Comparison of ENCODE assay signal across 11 mouse cellular contexts in the genomic region with DNA sequence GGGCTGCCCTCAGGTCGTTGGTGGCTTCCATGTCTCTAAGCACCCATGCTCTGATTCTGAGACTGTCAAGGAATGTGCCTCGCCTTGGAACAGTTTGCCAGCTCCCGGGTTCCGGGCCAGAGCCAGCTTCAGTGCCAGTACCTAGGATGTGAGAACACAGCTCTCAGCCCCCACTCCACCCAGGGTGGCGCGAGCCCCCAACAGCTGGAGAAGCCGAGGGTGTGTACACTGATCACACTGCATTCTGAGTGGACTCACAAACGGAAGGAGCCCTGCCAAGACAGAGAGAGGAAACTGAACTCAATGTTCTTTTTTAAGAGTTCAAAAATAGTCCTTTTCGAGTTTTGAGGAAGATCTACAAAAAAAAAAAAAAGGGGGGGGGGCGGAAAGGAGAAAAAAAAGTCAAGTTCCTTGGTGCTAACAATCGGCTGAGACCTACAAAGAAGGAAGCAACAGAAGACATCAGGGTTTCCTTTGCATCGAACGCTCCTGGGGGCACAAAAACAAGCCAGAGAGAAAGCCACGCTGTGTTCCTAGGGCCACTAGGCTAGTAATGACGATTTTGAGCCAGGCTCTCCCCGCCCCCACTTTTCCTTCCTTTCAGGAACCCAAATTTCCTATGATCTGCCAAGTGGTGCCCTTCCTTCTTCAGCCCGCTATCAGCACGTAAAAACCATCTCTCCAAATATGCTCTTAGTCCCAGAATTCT. TPM values are rescaled to one million over a fixed set of nuclear protein-coding genes. Genes with fewer than 3 reads are reported as not detected.
DNase-seq lines count a peak whose midpoint lies in the region; ATAC-seq and TF ChIP-seq lines count a peak whose summit lies in the region.
"Had no signal": no experiment of that assay in that cellular context is flagged by ENCODE, and none has a peak within 500 bp of the region (broad histone marks: within the 10 kb centered on the region; RNA-seq: fewer than 3 reads in every experiment).

No protein-coding gene starts in this region.

- DNase-seq in layer of hippocampus, adult 2 months (ENCODE audit: low spot score in 2 of 2), result no peak
- DNase-seq in layer of hippocampus, adult 9-10 months (ENCODE audit: low spot score), result no peak
- DNase-seq in spleen, postnatal 4 days (ENCODE audit: low spot score in 2 of 2), result no peak
- DNase-seq in forebrain, embryonic 10.5 days (ENCODE audit: extremely low spot score, low spot score), result no peak

- no peaks in the 10 kb centered on the region for H3K27me3 ChIP-seq in heart, embryonic 12.5 days (replicated peaks)
- no peaks in the 10 kb centered on the region for H3K27me3 ChIP-seq in forebrain, embryonic 10.5 days (ENCODE audit: poor library complexity, severe bottlenecking)
- H3K27me3 ChIP-seq in forebrain, embryonic 16.5 days (replicated peaks; ENCODE audit: control insufficient read depth, insufficient read depth, low read length), result no peaks in the 10 kb centered on the region
- H3K27me3 ChIP-seq: midbrain, embryonic 15.5 days; stomach, embryonic 15.5 days had no signal

- H3K9me3 ChIP-seq in heart, embryonic 12.5 days (replicated peaks), result no peaks in the 10 kb centered on the region
- no peaks in the 10 kb centered on the region for H3K9me3 ChIP-seq in forebrain, embryonic 10.5 days
- H3K9me3 ChIP-seq in forebrain, embryonic 16.5 days (ENCODE audit: control insufficient read depth, low read length), result no peaks in the 10 kb centered on the region
- H3K9me3 ChIP-seq: embryonic facial prominence, embryonic 10.5 days; midbrain, embryonic 15.5 days; stomach, embryonic 15.5 days had no signal

- 77% methylated on average over 17 of the region's 18 CpGs for WGBS in heart, embryonic 12.5 days
- WGBS in macrophage (ENCODE audit: missing documents), result 21% methylated on average over 18 of the region's 18 CpGs
- 85% methylated on average over 18 of the region's 18 CpGs for WGBS in forebrain, embryonic 10.5 days
- 85% methylated on average over 17 of the region's 18 CpGs for WGBS in forebrain, embryonic 16.5 days

- H3K4me3 ChIP-seq in layer of hippocampus, adult 2 months, result no peak overlapping the region
- no peak overlapping the region for H3K4me3 ChIP-seq in heart, embryonic 12.5 days
- no peak overlapping the region for H3K4me3 ChIP-seq in macrophage (ENCODE audit: inconsistent target)
- H3K4me3 ChIP-seq in forebrain, embryonic 10.5 days, result no peak overlapping the region
- no peak overlapping the region for H3K4me3 ChIP-seq in forebrain, embryonic 16.5 days (replicated peaks; ENCODE audit: low read length)
- H3K4me3 ChIP-seq: embryonic facial prominence, embryonic 10.5 days; midbrain, embryonic 15.5 days; stomach, embryonic 15.5 days had no signal

- peak overlapping the region; percentile 82 for H3K27ac ChIP-seq in layer of hippocampus, adult 2 months
- H3K27ac ChIP-seq in heart, embryonic 12.5 days (ENCODE audit: poor library complexity, severe bottlenecking), result peak overlapping the region; percentile 55
- H3K27ac ChIP-seq in macrophage, result peak overlapping the region; percentile 92
- H3K27ac ChIP-seq in forebrain, embryonic 10.5 days, result no peak overlapping the region
- no peak overlapping the region for H3K27ac ChIP-seq in forebrain, embryonic 16.5 days (ENCODE audit: low read length)
- H3K27ac ChIP-seq: embryonic facial prominence, embryonic 10.5 days; midbrain, embryonic 15.5 days; stomach, embryonic 15.5 days had no signal

- peaks cover 76% of the 10 kb centered on the region for H3K36me3 ChIP-seq in heart, embryonic 12.5 days
- no peaks in the 10 kb centered on the region for H3K36me3 ChIP-seq in macrophage (ENCODE audit: inconsistent target)
- H3K36me3 ChIP-seq in forebrain, embryonic 10.5 days (replicated peaks), result no peaks in the 10 kb centered on the region
- no peaks in the 10 kb centered on the region for H3K36me3 ChIP-seq in forebrain, embryonic 16.5 days (ENCODE audit: control insufficient read depth, insufficient read depth)
- H3K36me3 ChIP-seq: embryonic facial prominence, embryonic 10.5 days; midbrain, embryonic 15.5 days; stomach, embryonic 15.5 days had no signal

- peak; percentile 62 for ATAC-seq in frontal cortex, adult (ENCODE audit: low TSS enrichment)
- no peak for ATAC-seq in heart, embryonic 12.5 days (ENCODE audit: insufficient number of reproducible peaks, low FRiP score)
- ATAC-seq in forebrain, embryonic 16.5 days, result no peak
- ATAC-seq: midbrain, embryonic 15.5 days had no signal

- H3K4me2 ChIP-seq in heart, embryonic 12.5 days, result no peak overlapping the region
- H3K4me2 ChIP-seq in forebrain, embryonic 16.5 days (ENCODE audit: low read length), result no peak overlapping the region
- H3K4me2 ChIP-seq: midbrain, embryonic 15.5 days; stomach, embryonic 15.5 days had no signal

- TF ChIP-seq CTCF in layer of hippocampus, adult 2 months (conservative IDR thresholded peaks at IDR 0.05), result no peak

- peaks cover 45% of the 10 kb centered on the region for H3K4me1 ChIP-seq in heart, embryonic 12.5 days (replicated peaks)
- H3K4me1 ChIP-seq in forebrain, embryonic 10.5 days, result peaks cover 14% of the 10 kb centered on the region; the same call in 1 of the 2 replicates
- no peaks in the 10 kb centered on the region for H3K4me1 ChIP-seq in forebrain, embryonic 16.5 days (replicated peaks; ENCODE audit: control insufficient read depth, insufficient read depth, low read length)
- H3K4me1 ChIP-seq: midbrain, embryonic 15.5 days; stomach, embryonic 15.5 days had no signal

- no peaks in the 10 kb centered on the region for H3K79me2 ChIP-seq in macrophage (ENCODE audit: inconsistent target)

- no peak overlapping the region for H3K9ac ChIP-seq in heart, embryonic 12.5 days
- no peak overlapping the region for H3K9ac ChIP-seq in forebrain, embryonic 16.5 days (replicated peaks; ENCODE audit: low read depth, low read length)
- H3K9ac ChIP-seq: midbrain, embryonic 15.5 days; stomach, embryonic 15.5 days had no signal

RNA-seq across cellular contexts. Expression of a gene that starts 48.1 kb away (rescaled TPM):
- total RNA-seq in layer of hippocampus, adult 2 months (2021), result 10 to 100 TPM; 21.5 to 25.9 TPM
- polyA plus RNA-seq in heart, embryonic 12.5 days (2016; fragmentation: Nextera tagmentation; extraction: Ambion mirVana), result 195 and 203 TPM in 2 replicates
- 10 to 100 TPM in 10 of 26 experiments, 1 to 10 TPM in 16; 3.8 to 25.7 (median 8.6) TPM for total RNA-seq in macrophage (2018; cell fraction: chromatin; rRNA removed)
- total RNA-seq in macrophage (2018; cell fraction: cytosol; rRNA removed), result 10 to 100 TPM in 13 of 26 experiments, 1 to 10 TPM in 13; 2.6 to 19.8 (median 10.1) TPM
- 10 to 100 TPM in 11 of 26 experiments, 1 to 10 TPM in 15; 2.9 to 25.7 (median 9.4) TPM for total RNA-seq in macrophage (2018; cell fraction: nucleus; rRNA removed)
- polyA plus RNA-seq in macrophage (2018), result 5.2 to 16.5 TPM (median 13.3 TPM) in 3 replicates
- polyA plus RNA-seq in forebrain, embryonic 10.5 days (2016; fragmentation: Nextera tagmentation; extraction: Ambion mirVana), result 2.5 and 4.0 TPM in 2 replicates
- 0.52 and 0.81 TPM in 2 replicates for polyA plus RNA-seq in forebrain, embryonic 16.5 days (2015; fragmentation: Nextera tagmentation; extraction: Ambion mirVana)

RNA-seq across cellular contexts. Expression of a gene that starts 51.5 kb away (rescaled TPM):
- 10 to 100 TPM; 57.1 to 57.2 TPM for total RNA-seq in layer of hippocampus, adult 2 months (2021)
- 54.4 and 55.5 TPM in 2 replicates for polyA plus RNA-seq in heart, embryonic 12.5 days (2016; fragmentation: Nextera tagmentation; extraction: Ambion mirVana)
- 10 to 100 TPM in 25 of 26 experiments, 1 to 10 TPM in 1; 6.7 to 49.2 (median 22.6) TPM for total RNA-seq in macrophage (2018; cell fraction: chromatin; rRNA removed)
- total RNA-seq in macrophage (2018; cell fraction: cytosol; rRNA removed), result 10 to 100 TPM; 14.8 to 25.1 (median 19.0) TPM
- total RNA-seq in macrophage (2018; cell fraction: nucleus; rRNA removed), result 10 to 100 TPM; 10.2 to 37.0 (median 17.6) TPM
- 23.8 to 37.1 TPM (median 27.7 TPM) in 3 replicates for polyA plus RNA-seq in macrophage (2018)
- 139 and 141 TPM in 2 replicates for polyA plus RNA-seq in forebrain, embryonic 10.5 days (2016; fragmentation: Nextera tagmentation; extraction: Ambion mirVana)
- 98.8 and 107 TPM in 2 replicates for polyA plus RNA-seq in forebrain, embryonic 16.5 days (2015; fragmentation: Nextera tagmentation; extraction: Ambion mirVana)

RNA-seq across cellular contexts. Expression of a gene that starts 51.6 kb away (rescaled TPM):
- 10 to 100 TPM; 15.6 to 18.8 TPM for total RNA-seq in layer of hippocampus, adult 2 months (2021)
- polyA plus RNA-seq in heart, embryonic 12.5 days (2016; fragmentation: Nextera tagmentation; extraction: Ambion mirVana), result 34.2 and 34.9 TPM in 2 replicates
- total RNA-seq in macrophage (2018; cell fraction: chromatin; rRNA removed), result 10 to 100 TPM; 22.6 to 94.9 (median 55.6) TPM
- 10 to 100 TPM; 19.0 to 39.1 (median 32.6) TPM for total RNA-seq in macrophage (2018; cell fraction: cytosol; rRNA removed)
- total RNA-seq in macrophage (2018; cell fraction: nucleus; rRNA removed), result 10 to 100 TPM; 27.2 to 70.7 (median 43.0) TPM
- polyA plus RNA-seq in macrophage (2018), result 23.3 to 28.6 TPM (median 24.8 TPM) in 3 replicates
- polyA plus RNA-seq in forebrain, embryonic 10.5 days (2016; fragmentation: Nextera tagmentation; extraction: Ambion mirVana), result 66.9 and 67.4 TPM in 2 replicates
- 32.3 and 37.7 TPM in 2 replicates for polyA plus RNA-seq in forebrain, embryonic 16.5 days (2015; fragmentation: Nextera tagmentation; extraction: Ambion mirVana)

Comparison
In these comparisons a context has a peak if more than half of its experiments do, and no peak if none do; other contexts are left out.
1. H3K27ac ChIP-seq: peak in layer of hippocampus, adult 2 months (single experiment), heart, embryonic 12.5 days (single experiment) and macrophage (single experiment); none in forebrain, embryonic 10.5 days (single experiment) and forebrain, embryonic 16.5 days (single experiment).
2. RNA of a gene that starts 48.1 kb away (polyA plus RNA-seq): 195 to 203 TPM in heart, embryonic 12.5 days; 5.2 to 16.5 TPM in macrophage, 2.5 to 4.0 TPM in forebrain, embryonic 10.5 days and 0.52 to 0.81 TPM in forebrain, embryonic 16.5 days; every median in the first group is over 10 times any median in the second.